In genomic region chr2:69917301-69917700, GRCm38 (mm10) we compare ENCODE assay signal across 27 mouse cellular contexts. TPM values are rescaled to one million over a fixed set of nuclear protein-coding genes. Genes with fewer than 3 reads are reported as not detected.
DNase-seq lines count a peak whose midpoint lies in the region; ATAC-seq and TF ChIP-seq lines count a peak whose summit lies in the region.
"Had no signal": no experiment of that assay in that cellular context is flagged by ENCODE, and none has a peak within 500 bp of the region (broad histone marks: within the 10 kb centered on the region; RNA-seq: fewer than 3 reads in every experiment).

No protein-coding gene starts in this region.

- no peak overlapping the region for H3K27ac ChIP-seq in intestine, embryonic 16.5 days (ENCODE audit: low read length)
- H3K27ac ChIP-seq in intestine, embryonic 15.5 days = no peak overlapping the region
- H3K27ac ChIP-seq in intestine, postnatal 0 days (ENCODE audit: low read depth, low read length) = no peak overlapping the region
- H3K27ac ChIP-seq: embryonic facial prominence, embryonic 13.5 days; embryonic facial prominence, embryonic 15.5 days; forebrain, embryonic 10.5 days; forebrain, embryonic 12.5 days had no signal

- H3K4me2 ChIP-seq in intestine, embryonic 16.5 days (ENCODE audit: low read depth, low read length) = no peak overlapping the region
- H3K4me2 ChIP-seq in intestine, embryonic 15.5 days (replicated peaks) = no peak overlapping the region
- H3K4me2 ChIP-seq in intestine, postnatal 0 days (replicated peaks; ENCODE audit: low read depth) = no peak overlapping the region
- H3K4me2 ChIP-seq: embryonic facial prominence, embryonic 13.5 days; embryonic facial prominence, embryonic 15.5 days; forebrain, embryonic 12.5 days had no signal

- H3K9me3 ChIP-seq in intestine, embryonic 16.5 days (ENCODE audit: control insufficient read depth, low read length) = no peaks in the 10 kb centered on the region
- H3K9me3 ChIP-seq in intestine, embryonic 15.5 days = no peaks in the 10 kb centered on the region
- no peaks in the 10 kb centered on the region for H3K9me3 ChIP-seq in intestine, postnatal 0 days (ENCODE audit: control insufficient read depth)
- H3K9me3 ChIP-seq: embryonic facial prominence, embryonic 13.5 days; embryonic facial prominence, embryonic 15.5 days; forebrain, embryonic 10.5 days; forebrain, embryonic 12.5 days; G1E had no signal

- peak; percentile 58; the same call in 1 of the 2 replicates for ATAC-seq in intestine, embryonic 16.5 days
- ATAC-seq in intestine, embryonic 15.5 days = no peak; the same call in 1 of the 2 replicates
- ATAC-seq in intestine, postnatal 0 days = 0 out of 2 replicates have a peak, but pooled peaks have one; percentile 33
- ATAC-seq: activated CD4-positive, CD25-positive, alpha-beta regulatory T cell, adult 4 months; CD4-positive, CD25-positive, alpha-beta regulatory T cell, adult 4 months; forebrain, embryonic 14.5 days; forebrain, embryonic 16.5 days; Patski had no signal

- no peak for TF ChIP-seq POLR2A in lung, adult 2 months (IDR thresholded peaks at IDR 0.05; ENCODE audit: borderline replicate concordance, extremely low read depth, low read depth, low read length)

- H3K4me3 ChIP-seq in intestine, embryonic 16.5 days (ENCODE audit: low read length) = no peak overlapping the region
- H3K4me3 ChIP-seq in intestine, embryonic 15.5 days (replicated peaks) = no peak overlapping the region
- no peak overlapping the region for H3K4me3 ChIP-seq in lung, adult 2 months (replicated peaks; ENCODE audit: extremely low read depth, low read depth, low read length)
- no peak overlapping the region for H3K4me3 ChIP-seq in intestine, postnatal 0 days (ENCODE audit: low read depth, low read length)
- H3K4me3 ChIP-seq: embryonic facial prominence, embryonic 13.5 days; embryonic facial prominence, embryonic 15.5 days; erythroblast, embryonic 14.5 days; forebrain, embryonic 10.5 days; forebrain, embryonic 12.5 days had no signal

- no peaks in the 10 kb centered on the region for H3K27me3 ChIP-seq in intestine, embryonic 16.5 days (replicated peaks; ENCODE audit: control insufficient read depth, insufficient read depth, low read length)
- no peaks in the 10 kb centered on the region for H3K27me3 ChIP-seq in intestine, embryonic 15.5 days (replicated peaks)
- no peaks in the 10 kb centered on the region for H3K27me3 ChIP-seq in intestine, postnatal 0 days (replicated peaks; ENCODE audit: control insufficient read depth, insufficient read depth, low read length)
- H3K27me3 ChIP-seq: CH12.LX; embryonic facial prominence, embryonic 13.5 days; embryonic facial prominence, embryonic 15.5 days; forebrain, embryonic 12.5 days; Patski had no signal

- no peak for TF ChIP-seq CTCF in lung, adult 2 months (IDR thresholded peaks at IDR 0.05; ENCODE audit: insufficient read depth, low read length)
- TF ChIP-seq CTCF in intestine, postnatal 0 days (IDR thresholded peaks at IDR 0.05; ENCODE audit: low read depth) = no peak

- DNase-seq in lung, postnatal 36 days = peak; percentile 20
- no peak for DNase-seq in lung, adult 2 months
- no peak for DNase-seq in frontal cortex, postnatal 10 days (ENCODE audit: low spot score in 2 of 2)
- DNase-seq in layer of hippocampus, postnatal 10 days (ENCODE audit: low spot score in 2 of 2) = no peak
- DNase-seq: adrenal gland, adult 8-10 months; adrenal gland, postnatal 14 days; adrenal gland, postnatal 36 days; cerebellum, adult 11-12 months; cerebellum, adult 2 months; cerebellum, adult 9-10 months; cerebellum, postnatal 10 days; cerebellum, postnatal 25 days had no signal

- H3K9ac ChIP-seq in intestine, embryonic 16.5 days (ENCODE audit: low read depth, low read length) = no peak overlapping the region
- H3K9ac ChIP-seq in intestine, embryonic 15.5 days = no peak overlapping the region
- no peak overlapping the region for H3K9ac ChIP-seq in intestine, postnatal 0 days (ENCODE audit: low read depth, low read length)
- H3K9ac ChIP-seq: embryonic facial prominence, embryonic 13.5 days; embryonic facial prominence, embryonic 15.5 days; forebrain, embryonic 12.5 days had no signal

- H3K36me3 ChIP-seq in intestine, embryonic 16.5 days (ENCODE audit: control insufficient read depth, insufficient read depth, low read length) = no peaks in the 10 kb centered on the region
- H3K36me3 ChIP-seq in intestine, embryonic 15.5 days = peaks cover 7% of the 10 kb centered on the region; the same call in 1 of the 2 replicates
- H3K36me3 ChIP-seq in intestine, postnatal 0 days (ENCODE audit: control insufficient read depth, insufficient read depth) = peaks cover 29% of the 10 kb centered on the region

- no peaks in the 10 kb centered on the region for H3K4me1 ChIP-seq in intestine, embryonic 16.5 days (ENCODE audit: control insufficient read depth, insufficient read depth, low read length)
- no peaks in the 10 kb centered on the region for H3K4me1 ChIP-seq in intestine, embryonic 15.5 days (replicated peaks)
- 0 out of 2 replicates have a peak, but pooled peaks cover 2% of the 10 kb centered on the region for H3K4me1 ChIP-seq in lung, adult 2 months (ENCODE audit: control insufficient read depth, insufficient read depth, low read length)
- H3K4me1 ChIP-seq in intestine, postnatal 0 days (replicated peaks; ENCODE audit: control insufficient read depth, insufficient read depth, low read length) = no peaks in the 10 kb centered on the region
- H3K4me1 ChIP-seq: embryonic facial prominence, embryonic 13.5 days; embryonic facial prominence, embryonic 15.5 days; forebrain, embryonic 12.5 days had no signal

- 91% methylated on average over 3 of the region's 3 CpGs for WGBS in intestine, embryonic 16.5 days
- 87% methylated on average over 3 of the region's 3 CpGs for WGBS in intestine, embryonic 15.5 days
- 54% methylated on average over 3 of the region's 3 CpGs for WGBS in lung, adult 2 months
- 90% methylated on average over 3 of the region's 3 CpGs for WGBS in intestine, postnatal 0 days

RNA-seq across cellular contexts. Expression of gene Ubr3, which starts 20.3 kb away (rescaled TPM):
- 8.3 and 11.1 TPM in 2 replicates for polyA plus RNA-seq in intestine, embryonic 16.5 days (2015; fragmentation: Nextera tagmentation; extraction: Ambion mirVana)
- polyA plus RNA-seq in intestine, embryonic 15.5 days (2015; fragmentation: Nextera tagmentation; extraction: Ambion mirVana) = 10.5 and 10.9 TPM in 2 replicates
- polyA plus RNA-seq in lung, adult 2 months (2012; rRNA removed) = 10.2 and 14.3 TPM in 2 replicates
- polyA plus RNA-seq in intestine, postnatal 0 days (2015; fragmentation: Nextera tagmentation; extraction: Ambion mirVana) = 9.6 and 10.8 TPM in 2 replicates
- total RNA-seq in layer of hippocampus, postnatal 10 days (2021) = 100 to 1,000 TPM; 125 to 134 TPM

RNA-seq across cellular contexts. Expression of gene Mettl5, which starts 31.9 kb away (rescaled TPM):
- 36.7 and 38.5 TPM in 2 replicates for polyA plus RNA-seq in intestine, embryonic 16.5 days (2015; fragmentation: Nextera tagmentation; extraction: Ambion mirVana)
- polyA plus RNA-seq in intestine, embryonic 15.5 days (2015; fragmentation: Nextera tagmentation; extraction: Ambion mirVana) = 39.8 and 41.2 TPM in 2 replicates
- 4.0 and 4.6 TPM in 2 replicates for polyA plus RNA-seq in lung, adult 2 months (2012; rRNA removed)
- 24.6 and 26.9 TPM in 2 replicates for polyA plus RNA-seq in intestine, postnatal 0 days (2015; fragmentation: Nextera tagmentation; extraction: Ambion mirVana)
- 10 to 100 TPM; 12.2 to 14.0 TPM for total RNA-seq in layer of hippocampus, postnatal 10 days (2021)

RNA-seq across cellular contexts. Expression of gene Ssb, which starts 55.9 kb away (rescaled TPM):
- 223 and 249 TPM in 2 replicates for polyA plus RNA-seq in intestine, embryonic 16.5 days (2015; fragmentation: Nextera tagmentation; extraction: Ambion mirVana)
- 290 and 358 TPM in 2 replicates for polyA plus RNA-seq in intestine, embryonic 15.5 days (2015; fragmentation: Nextera tagmentation; extraction: Ambion mirVana)
- 1.7 and 4.2 TPM in 2 replicates for polyA plus RNA-seq in lung, adult 2 months (2012; rRNA removed)
- polyA plus RNA-seq in intestine, postnatal 0 days (2015; fragmentation: Nextera tagmentation; extraction: Ambion mirVana) = 189 and 192 TPM in 2 replicates
- total RNA-seq in layer of hippocampus, postnatal 10 days (2021) = 100 to 1,000 TPM; 135 to 170 TPM

Comparison
In these comparisons a context has a peak if more than half of its experiments do, and no peak if none do; other contexts are left out.
1. RNA of gene Ssb, which starts 55.9 kb away (polyA plus RNA-seq): 290 to 358 TPM in intestine, embryonic 15.5 days, 223 to 249 TPM in intestine, embryonic 16.5 days and 189 to 192 TPM in intestine, postnatal 0 days; 1.7 to 4.2 TPM in lung, adult 2 months; every median in the first group is over 10 times any median in the second.